Mouse (Mus musculus): Measurements from ENCODE around the gene Pigk. TPM values are rescaled to one million over a fixed set of nuclear protein-coding genes. Genes with fewer than 3 reads are reported as not detected.

Pigk gene
- total and polyA plus RNA-seq, 2 experiments from 2014 or later = 38.2 to 57.8 TPM

DNA sequence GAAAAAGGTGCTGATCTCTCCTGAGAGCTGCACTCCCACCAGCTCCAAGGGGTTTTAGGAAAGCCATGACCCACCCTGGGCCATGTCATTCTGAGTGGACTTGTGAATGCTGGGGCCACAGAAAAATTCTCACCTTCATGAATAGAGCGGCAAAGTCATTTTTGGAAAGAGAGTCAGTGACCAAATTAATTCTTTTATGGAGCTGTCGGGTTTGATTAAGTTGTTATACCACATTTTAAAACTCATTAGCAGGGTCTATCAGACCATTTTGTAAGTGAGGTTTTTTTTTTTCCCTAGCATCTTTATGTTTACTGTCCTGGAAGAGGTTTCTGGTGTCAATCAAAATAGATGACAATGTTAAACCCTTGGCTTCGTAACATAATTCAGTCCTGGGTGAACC is 169.7 kb downstream of the Pigk start:
- Histone ChIP-seq H3K9ac (replicated peaks; ENCODE audit: low read length) (no peak overlapping the region), H3K4me3 (ENCODE audit: low read length) (no peak overlapping the region), H3K36me3 (ENCODE audit: insufficient read depth, low read length) (no peaks in the 10 kb centered on the region), H3K27ac (no peak overlapping the region), H3K9me3 (ENCODE audit: low read length) (no peaks in the 10 kb centered on the region), H3K4me2 (ENCODE audit: low read depth, low read length) (no peak overlapping the region), H3K27me3 (ENCODE audit: insufficient read depth, low read length) (no peaks in the 10 kb centered on the region), H3K4me1 (ENCODE audit: insufficient read depth, low read length) (no peaks in the 10 kb centered on the region)
- WGBS = 71% methylated on average over 3 of the region's 3 CpGs
- ATAC-seq (no peak), DNase-seq (ENCODE audit: low spot score) (no peak)
- TF ChIP-seq CTCF (IDR thresholded peaks at IDR 0.05; ENCODE audit: low read depth) = no peak

DNA sequence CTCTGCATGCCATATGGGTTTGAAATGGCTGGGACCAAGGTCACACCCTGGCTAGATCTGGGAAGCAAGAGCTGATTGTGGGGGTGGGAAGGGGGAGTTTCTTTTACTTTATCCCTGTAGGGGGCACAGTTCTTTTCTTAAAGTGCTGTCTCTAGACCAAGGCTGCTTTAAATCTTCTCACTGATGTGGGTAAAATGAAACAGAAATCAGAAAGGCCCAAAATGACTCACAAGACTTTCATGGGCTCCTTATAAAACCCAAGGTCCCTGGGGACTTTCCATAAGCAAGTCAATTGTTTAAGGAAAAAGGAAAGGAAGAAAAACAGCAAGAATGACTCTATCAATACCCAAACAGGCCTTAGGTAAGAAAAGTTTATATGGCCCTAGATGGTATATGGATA is 172.8 kb downstream of the Pigk start:
- Histone ChIP-seq H3K9me3 (ENCODE audit: low read length) (no peaks in the 10 kb centered on the region), H3K4me3 (ENCODE audit: low read length) (no peak overlapping the region), H3K36me3 (ENCODE audit: insufficient read depth, low read length) (no peaks in the 10 kb centered on the region), H3K9ac (replicated peaks; ENCODE audit: low read length) (no peak overlapping the region), H3K27ac (no peak overlapping the region), H3K4me2 (ENCODE audit: low read depth, low read length) (no peak overlapping the region), H3K4me1 (ENCODE audit: insufficient read depth, low read length) (no peaks in the 10 kb centered on the region), H3K27me3 (ENCODE audit: insufficient read depth, low read length) (no peaks in the 10 kb centered on the region)
- DNase-seq (ENCODE audit: low spot score) (no peak), ATAC-seq (no peak)
- TF ChIP-seq CTCF (IDR thresholded peaks at IDR 0.05; ENCODE audit: low read depth) = no peak

DNA sequence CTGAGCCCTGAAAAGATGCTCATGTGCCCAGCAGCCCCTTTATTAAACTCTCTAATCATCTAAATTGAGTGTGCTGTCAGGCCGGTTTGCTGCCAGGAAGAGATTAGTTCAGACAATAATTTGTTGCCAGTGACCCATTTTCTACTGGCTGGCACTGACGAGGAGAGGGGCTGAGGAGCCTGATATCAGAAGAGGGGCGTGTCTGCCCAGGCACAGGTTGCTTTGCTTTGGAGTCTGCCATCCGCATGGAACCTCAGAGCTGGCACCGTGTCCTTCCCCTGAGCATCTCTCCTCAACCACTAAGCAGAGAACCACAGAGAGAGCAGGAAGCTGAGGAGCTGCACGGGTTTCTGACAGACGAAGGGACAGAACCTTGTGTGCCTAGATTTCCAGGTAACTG is 174.2 kb downstream of the Pigk start:
- no peak for DNase-seq (ENCODE audit: low spot score)
- H3K9me3 ChIP-seq (ENCODE audit: low read length) = no peaks in the 10 kb centered on the region
- no peaks in the 10 kb centered on the region for H3K4me1 ChIP-seq (ENCODE audit: insufficient read depth, low read length)
- no peak overlapping the region for H3K9ac ChIP-seq (replicated peaks; ENCODE audit: low read length)
- H3K4me3 ChIP-seq (ENCODE audit: low read length) = no peak overlapping the region
- WGBS = 59% methylated on average over 7 of the region's 7 CpGs
- no peak for ATAC-seq
- no peak overlapping the region for H3K27ac ChIP-seq
- TF ChIP-seq CTCF (IDR thresholded peaks at IDR 0.05; ENCODE audit: low read depth) = no peak
- no peaks in the 10 kb centered on the region for H3K36me3 ChIP-seq (ENCODE audit: insufficient read depth, low read length)
- no peaks in the 10 kb centered on the region for H3K27me3 ChIP-seq (ENCODE audit: insufficient read depth, low read length)
- H3K4me2 ChIP-seq (ENCODE audit: low read depth, low read length) = no peak overlapping the region

DNA sequence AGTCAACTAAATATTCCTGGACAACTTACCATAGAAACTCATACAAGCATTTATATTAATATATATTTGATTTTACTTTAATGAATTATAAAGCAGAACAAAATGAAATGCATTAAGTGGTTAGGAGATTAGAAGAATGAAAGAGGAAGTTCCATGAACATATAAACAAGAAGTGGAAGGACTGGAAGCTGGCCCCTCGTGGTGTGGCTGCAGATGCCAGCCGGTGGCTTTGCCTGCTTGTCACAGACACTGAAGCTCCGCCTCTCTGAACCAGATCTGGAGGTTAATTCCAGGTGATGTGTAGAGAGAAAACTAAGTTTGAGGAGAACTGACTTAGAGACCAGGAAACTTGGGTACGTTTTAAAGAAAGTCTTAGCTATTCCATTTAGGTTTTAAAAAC is 181.0 kb downstream of the Pigk start:
- no peaks in the 10 kb centered on the region for H3K9me3 ChIP-seq (ENCODE audit: low read length)
- no peak for TF ChIP-seq CTCF (IDR thresholded peaks at IDR 0.05; ENCODE audit: low read depth)
- no peaks in the 10 kb centered on the region for H3K36me3 ChIP-seq (ENCODE audit: insufficient read depth, low read length)
- WGBS = 67% methylated on average over 4 of the region's 4 CpGs
- DNase-seq (ENCODE audit: low spot score) (no peak), ATAC-seq (no peak)
- no peaks in the 10 kb centered on the region for H3K27me3 ChIP-seq (ENCODE audit: insufficient read depth, low read length)
- no peaks in the 10 kb centered on the region for H3K4me1 ChIP-seq (ENCODE audit: insufficient read depth, low read length)
- no peak overlapping the region for H3K4me2 ChIP-seq (ENCODE audit: low read depth, low read length)
- no peak overlapping the region for H3K4me3 ChIP-seq (ENCODE audit: low read length)
- H3K9ac ChIP-seq (replicated peaks; ENCODE audit: low read length) = no peak overlapping the region
- no peak overlapping the region for H3K27ac ChIP-seq

DNA sequence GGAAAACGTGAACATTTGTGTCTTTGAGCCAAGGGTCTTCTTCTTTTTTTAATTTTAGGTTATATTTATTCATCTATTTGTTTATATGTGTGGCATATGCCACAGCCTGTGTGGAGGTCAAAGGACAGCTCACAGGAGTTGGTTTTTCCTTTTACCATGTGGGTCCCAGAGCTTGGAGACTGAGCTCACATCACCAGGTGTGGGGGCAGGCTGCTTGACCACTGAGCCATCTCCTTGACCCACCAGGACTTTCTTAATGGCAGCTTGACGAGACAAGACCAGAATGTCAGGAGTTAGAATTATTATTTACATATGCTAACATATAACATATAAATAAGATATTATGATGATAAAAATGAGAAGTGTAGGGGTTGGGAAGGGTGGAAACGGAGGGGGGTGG is 182.2 kb downstream of the Pigk start:
- H3K9me3 ChIP-seq (ENCODE audit: low read length) = no peaks in the 10 kb centered on the region
- no peak overlapping the region for H3K4me3 ChIP-seq (ENCODE audit: low read length)
- ATAC-seq (no peak), DNase-seq (ENCODE audit: low spot score) (no peak)
- H3K9ac ChIP-seq (replicated peaks; ENCODE audit: low read length) = no peak overlapping the region
- no peak overlapping the region for H3K4me2 ChIP-seq (ENCODE audit: low read depth, low read length)
- no peaks in the 10 kb centered on the region for H3K36me3 ChIP-seq (ENCODE audit: insufficient read depth, low read length)
- 83% methylated on average over 3 of the region's 3 CpGs for WGBS
- no peaks in the 10 kb centered on the region for H3K27me3 ChIP-seq (ENCODE audit: insufficient read depth, low read length)
- no peak for TF ChIP-seq CTCF (IDR thresholded peaks at IDR 0.05; ENCODE audit: low read depth)
- no peaks in the 10 kb centered on the region for H3K4me1 ChIP-seq (ENCODE audit: insufficient read depth, low read length)
- no peak overlapping the region for H3K27ac ChIP-seq

DNA sequence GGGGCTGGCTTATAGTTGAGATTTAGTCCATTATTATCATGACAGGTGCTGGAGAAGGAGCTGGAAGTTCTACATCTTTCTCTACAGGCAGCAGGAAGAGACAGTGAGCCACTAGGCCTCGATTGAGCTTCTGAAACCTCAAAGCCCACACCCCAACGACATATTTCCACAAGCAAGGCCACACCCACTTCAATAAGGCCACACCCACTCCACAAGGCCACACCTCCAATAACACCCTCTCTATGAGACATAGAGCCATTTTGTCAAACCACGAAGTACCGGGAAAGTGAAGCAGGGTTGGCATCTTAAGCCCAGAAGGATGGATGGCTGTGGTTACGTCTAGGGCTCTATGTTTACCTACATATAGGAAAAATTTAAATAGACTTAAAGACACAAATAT is 183.3 kb downstream of the Pigk start:
- Histone ChIP-seq H3K9me3 (ENCODE audit: low read length) (no peaks in the 10 kb centered on the region), H3K36me3 (ENCODE audit: insufficient read depth, low read length) (no peaks in the 10 kb centered on the region), H3K9ac (replicated peaks; ENCODE audit: low read length) (no peak overlapping the region), H3K27ac (no peak overlapping the region), H3K4me1 (ENCODE audit: insufficient read depth, low read length) (no peaks in the 10 kb centered on the region), H3K4me3 (ENCODE audit: low read length) (no peak overlapping the region), H3K27me3 (ENCODE audit: insufficient read depth, low read length) (no peaks in the 10 kb centered on the region), H3K4me2 (ENCODE audit: low read depth, low read length) (no peak overlapping the region)
- ATAC-seq (no peak), DNase-seq (ENCODE audit: low spot score) (no peak)
- WGBS = 86% methylated on average over 5 of the region's 5 CpGs
- TF ChIP-seq CTCF (IDR thresholded peaks at IDR 0.05; ENCODE audit: low read depth) = no peak

DNA sequence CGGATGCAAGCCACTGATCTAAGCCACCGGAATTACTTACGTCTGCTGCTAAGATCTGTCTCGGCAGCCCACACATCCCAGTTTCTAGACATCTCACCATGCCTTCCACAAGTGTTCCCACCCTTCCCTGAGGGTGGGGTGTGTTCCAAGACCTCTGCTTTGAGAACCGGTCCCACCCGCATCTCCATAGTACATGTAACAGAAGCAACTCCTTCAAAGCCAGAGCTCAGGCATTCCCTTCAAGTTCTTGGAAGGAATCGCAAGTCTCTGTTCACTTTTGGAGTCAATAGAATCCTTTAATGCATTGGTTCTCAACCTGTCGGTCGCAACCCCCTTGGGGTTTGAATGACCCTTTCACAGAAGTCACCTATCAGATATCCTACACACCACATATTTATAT is 185.0 kb downstream of the Pigk start:
- H3K9ac ChIP-seq (replicated peaks; ENCODE audit: low read length) = no peak overlapping the region
- DNase-seq (ENCODE audit: low spot score) = no peak
- no peaks in the 10 kb centered on the region for H3K9me3 ChIP-seq (ENCODE audit: low read length)
- H3K4me3 ChIP-seq (ENCODE audit: low read length) = no peak overlapping the region
- H3K36me3 ChIP-seq (ENCODE audit: insufficient read depth, low read length) = no peaks in the 10 kb centered on the region
- H3K4me1 ChIP-seq (ENCODE audit: insufficient read depth, low read length) = no peaks in the 10 kb centered on the region
- H3K4me2 ChIP-seq (ENCODE audit: low read depth, low read length) = no peak overlapping the region
- H3K27ac ChIP-seq = no peak overlapping the region
- H3K27me3 ChIP-seq (ENCODE audit: insufficient read depth, low read length) = no peaks in the 10 kb centered on the region
- no peak for TF ChIP-seq CTCF (IDR thresholded peaks at IDR 0.05; ENCODE audit: low read depth)
- ATAC-seq = no peak
- 91% methylated on average over 9 of the region's 9 CpGs for whole genome bisulfite sequencing
